Mouse (Mus musculus) liver, adult 2 months (tissue): Measurements from ENCODE around the gene Skor1. TPM values are rescaled to one million over a fixed set of nuclear protein-coding genes. Genes with fewer than 3 reads are reported as not detected.

Experiments
- DNase-seq: peaks from one replicate; pipeline ENCODE4 v3.0.0-alpha.2; 2011; ENCODE audit warnings: low read depth, low spot score; ENCODE audit errors: extremely low read depth
- H3K27ac ChIP-seq: fragments of 200-500 bp; replicated peaks from 2 replicates; pipeline ENCODE4 v1.5.1; 2012; ENCODE audit warnings: low read depth, mild to moderate bottlenecking, control low read depth, inconsistent platforms, low read length; ENCODE audit not compliant: insufficient read depth
- H3K27me3 ChIP-seq: fragments of 200-500 bp; 2 replicates; pipeline ENCODE4 v1.6.1; 2012; ENCODE audit warnings: mild to moderate bottlenecking, moderate library complexity, low read length, inconsistent platforms; ENCODE audit not compliant: control insufficient read depth, insufficient read depth
- H3K36me3 ChIP-seq: fragments of 200-500 bp; 2 replicates; pipeline ENCODE4 v1.6.1; 2012; ENCODE audit warnings: low read length, inconsistent platforms; ENCODE audit not compliant: control insufficient read depth, insufficient read depth
- H3K4me1 ChIP-seq: fragments of 200-500 bp; 2 replicates; pipeline ENCODE4 v1.6.1; 2011; ENCODE audit warnings: low read length; ENCODE audit not compliant: control insufficient read depth, insufficient read depth
- H3K4me3 ChIP-seq: fragments of 200-500 bp; 2 replicates; pipeline ENCODE4 v1.5.1; 2011; ENCODE audit warnings: low read depth, mild to moderate bottlenecking, control low read depth, low read length, moderate library complexity; ENCODE audit not compliant: insufficient read depth
- H3K79me2 ChIP-seq: fragments of 200-500 bp; 2 replicates; pipeline ENCODE4 v1.6.1; 2012; ENCODE audit warnings: inconsistent platforms, mild to moderate bottlenecking, low read length, moderate library complexity; ENCODE audit not compliant: control insufficient read depth, insufficient read depth
- H3K9ac ChIP-seq: fragments of 200-500 bp; 2 replicates; pipeline ENCODE4 v1.6.1; 2012; ENCODE audit warnings: low read depth, mild to moderate bottlenecking, control low read depth, inconsistent platforms, low read length
- CTCF ChIP-seq: fragments of 200-500 bp; IDR thresholded peaks from 2 replicates; pipeline ENCODE4 v1.5.1; 2011; ENCODE audit warnings: low read depth, low read length, control low read depth
- POLR2A ChIP-seq: fragments of 200-500 bp; IDR thresholded peaks from 2 replicates; pipeline ENCODE4 v1.6.1; 2011; ENCODE audit warnings: low read length, control low read depth; ENCODE audit not compliant: insufficient read depth; ENCODE audit errors: extremely low read depth
- whole genome bisulfite sequencing: fragments of 180-500 bp; shearing (Covaris S2); methylation state at CpG from one replicate; pipeline ENCODE4 v1.1.7; 2018; 5-methylcytosine and 5-hydroxymethylcytosine counted together
- polyA plus RNA-seq: library from polyadenylated mRNA; depleted of rRNA; stranded (reverse); fragments of >200 nt; gene quantifications from 2 replicates; pipeline ENCODE4 v1.2.3, GENCODE M21; 2012
- total RNA-seq: library from RNA; depleted of rRNA; stranded (reverse); fragments of >200 nt; gene quantifications from 2 replicates; pipeline ENCODE4 v1.2.3, GENCODE M21; 2014

Gene Skor1
- total and polyA plus RNA-seq, 2 experiments = not detected

DNA sequence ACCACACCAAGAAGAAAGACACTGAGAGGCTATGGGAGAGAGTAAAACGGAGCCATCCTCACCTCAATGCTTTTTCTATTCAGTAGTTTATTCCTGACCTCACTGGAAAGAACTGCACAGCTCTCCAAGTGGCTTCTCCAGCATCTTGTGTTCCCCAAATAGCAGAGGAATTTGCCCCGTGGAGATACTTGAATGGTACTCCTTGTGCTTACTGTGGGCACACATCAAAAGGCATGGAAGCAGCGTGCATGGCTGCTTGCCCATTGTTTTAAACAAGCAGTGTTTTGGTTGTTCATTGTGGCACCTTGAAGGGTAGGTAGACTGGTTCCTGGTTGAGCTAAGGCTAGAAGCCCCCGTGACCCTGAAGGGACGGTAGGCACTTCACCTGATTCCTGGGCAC, 48.1 kb downstream of the Skor1 start:
- 93% methylated on average over 5 of the region's 5 CpGs for WGBS
- no peak for TF ChIP-seq POLR2A
- no peak for TF ChIP-seq CTCF
- no peak for DNase-seq
- H3K79me2 ChIP-seq = no peaks in the 10 kb centered on the region
- H3K4me3 ChIP-seq = no peak overlapping the region
- H3K9ac ChIP-seq = no peak overlapping the region
- no peak overlapping the region for H3K27ac ChIP-seq
- H3K4me1 ChIP-seq = peaks cover 5% of the 10 kb centered on the region; the same call in 1 of the 2 replicates
- H3K36me3 ChIP-seq = no peaks in the 10 kb centered on the region
- no peaks in the 10 kb centered on the region for H3K27me3 ChIP-seq

DNA sequence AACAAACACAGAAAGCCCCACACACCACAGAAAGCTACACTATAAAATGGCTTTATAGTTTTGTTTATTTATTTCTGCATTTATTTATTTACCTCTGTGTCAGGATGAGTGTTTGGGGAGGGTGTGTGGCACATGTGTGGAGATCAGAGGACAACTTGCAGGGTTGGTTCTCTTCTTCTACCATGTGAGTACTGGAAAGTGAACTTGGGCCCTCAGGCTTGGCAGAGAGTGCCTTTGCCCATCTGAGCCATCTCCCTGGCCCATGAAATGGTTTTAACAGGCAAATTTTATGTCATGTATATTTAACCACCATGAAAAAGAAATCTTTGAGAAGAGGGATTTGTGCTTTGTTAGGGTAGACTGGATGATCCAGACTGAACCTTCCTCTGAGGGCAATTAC, 48.9 kb downstream of the Skor1 start:
- Histone ChIP-seq H3K27ac (no peak overlapping the region; the same call in 1 of the 2 replicates), H3K4me1 (peaks cover 5% of the 10 kb centered on the region; the same call in 1 of the 2 replicates), H3K4me3 (no peak overlapping the region), H3K27me3 (no peaks in the 10 kb centered on the region), H3K79me2 (no peaks in the 10 kb centered on the region), H3K36me3 (no peaks in the 10 kb centered on the region), H3K9ac (no peak overlapping the region)
- peak; percentile 74 for DNase-seq
- TF ChIP-seq POLR2A (no peak), CTCF (no peak)

DNA sequence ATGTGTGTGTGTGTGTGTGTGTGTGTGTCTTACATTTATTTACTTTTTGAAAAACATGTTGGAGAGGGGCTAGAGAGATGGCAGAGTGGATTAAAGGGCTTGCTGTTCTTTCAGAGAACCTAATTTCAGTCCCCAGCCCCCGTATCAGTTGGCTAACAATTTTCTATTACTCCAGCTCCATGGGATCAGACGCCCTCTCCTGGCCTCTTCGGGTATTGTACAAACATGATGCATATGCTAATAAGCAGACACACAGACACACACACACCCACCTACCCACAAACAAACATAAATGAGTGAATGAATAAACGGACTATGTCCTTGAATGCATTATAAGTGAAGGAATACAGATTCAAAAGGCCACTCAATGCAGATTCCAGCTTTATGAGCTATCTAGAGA, 49.4 kb downstream of the Skor1 start:
- H3K27me3 ChIP-seq = no peaks in the 10 kb centered on the region
- H3K9ac ChIP-seq = no peak overlapping the region
- peak overlapping the region; percentile 30; the same call in 1 of the 2 replicates for H3K27ac ChIP-seq
- H3K4me3 ChIP-seq = no peak overlapping the region
- TF ChIP-seq CTCF = 0 out of 2 replicates have a peak, but pooled peaks have one; percentile 4
- no peak for TF ChIP-seq POLR2A
- peaks cover 5% of the 10 kb centered on the region; the same call in 1 of the 2 replicates for H3K4me1 ChIP-seq
- H3K36me3 ChIP-seq = no peaks in the 10 kb centered on the region
- no peaks in the 10 kb centered on the region for H3K79me2 ChIP-seq
- WGBS = 90% methylated on average over 4 of the region's 4 CpGs
- DNase-seq = peak; percentile 9

DNA sequence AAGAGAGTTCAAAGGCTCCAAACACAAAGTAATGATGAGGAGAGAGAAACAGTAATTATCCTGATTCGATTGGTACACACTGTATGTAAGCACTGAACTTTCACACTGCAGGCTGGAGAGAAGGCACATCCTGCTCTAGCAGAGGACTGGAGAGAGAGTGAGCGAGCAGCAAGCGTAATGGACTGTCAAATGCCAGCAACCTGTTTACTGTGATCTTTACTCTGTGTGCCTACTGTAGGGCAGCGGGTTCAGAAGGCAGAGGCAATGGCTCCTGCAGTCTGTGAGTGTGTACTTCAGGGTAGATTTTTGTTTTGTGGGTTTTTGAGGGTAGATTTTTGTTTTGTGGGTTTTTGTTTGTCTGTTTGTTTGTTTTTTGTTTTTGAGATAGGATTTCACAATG, 49.9 kb downstream of the Skor1 start:
- H3K36me3 ChIP-seq = no peaks in the 10 kb centered on the region
- H3K27me3 ChIP-seq = no peaks in the 10 kb centered on the region
- 20% methylated on average over 4 of the region's 4 CpGs for WGBS
- no peak overlapping the region for H3K4me3 ChIP-seq
- DNase-seq = peak; percentile 94
- TF ChIP-seq CTCF (no peak), POLR2A (no peak)
- H3K27ac ChIP-seq = no peak overlapping the region
- H3K9ac ChIP-seq = no peak overlapping the region
- no peaks in the 10 kb centered on the region for H3K79me2 ChIP-seq
- peaks cover 5% of the 10 kb centered on the region; the same call in 1 of the 2 replicates for H3K4me1 ChIP-seq

DNA sequence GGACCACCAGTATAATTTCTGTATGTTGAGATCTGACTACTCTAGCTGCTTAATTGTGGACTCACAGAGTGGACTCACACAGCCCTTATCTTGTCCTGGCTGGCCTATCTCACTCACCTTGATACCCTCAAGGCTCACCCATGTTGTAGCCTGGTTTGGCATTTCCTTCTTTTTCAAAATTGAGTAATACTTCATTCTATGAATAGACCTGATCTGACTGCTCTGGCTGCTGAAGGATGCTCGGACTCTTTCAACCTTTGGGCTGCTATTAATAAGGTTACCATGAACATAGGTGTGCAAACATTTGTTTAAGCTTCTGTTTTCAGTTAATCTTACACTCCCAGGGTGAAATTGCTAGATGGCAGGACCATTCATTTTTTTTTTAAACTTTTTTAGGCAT, 51.6 kb downstream of the Skor1 start:
- no peak overlapping the region for H3K4me3 ChIP-seq
- no peak for TF ChIP-seq CTCF
- no peak for TF ChIP-seq POLR2A
- H3K79me2 ChIP-seq = no peaks in the 10 kb centered on the region
- WGBS = 22% methylated on average over 1 of the region's 1 CpGs
- no peak overlapping the region for H3K27ac ChIP-seq
- DNase-seq = peak; percentile 79
- no peaks in the 10 kb centered on the region for H3K27me3 ChIP-seq
- H3K9ac ChIP-seq = no peak overlapping the region
- H3K4me1 ChIP-seq = peaks cover 9% of the 10 kb centered on the region; the same call in 1 of the 2 replicates
- no peaks in the 10 kb centered on the region for H3K36me3 ChIP-seq

- Histone ChIP-seq H3K79me2 (no peaks in the 10 kb centered on the region), H3K4me1 (peaks cover 23% of the 10 kb centered on the region), H3K9ac (no peak overlapping the region), H3K27ac (no peak overlapping the region), H3K36me3 (no peaks in the 10 kb centered on the region), H3K27me3 (no peaks in the 10 kb centered on the region), H3K4me3 (no peak overlapping the region)
- DNase-seq = no peak
- no peak for TF ChIP-seq POLR2A
- TF ChIP-seq CTCF = no peak
- WGBS = 93% methylated on average over 1 of the region's 1 CpGs
Observed at GRCm38 (mm10) chr9:63094030-63094429, 54.7 kb downstream of the Skor1 start.
